Mouse (Mus musculus) cerebellum, adult 11 months (tissue): ENCODE data around the gene Hif3a.

ENCODE experiments used
- DNase-seq: peaks from one replicate; pipeline ENCODE4 v3.0.0; 2022

Hif3a gene

GRCm38 (mm10) chr7:17056081-17056581 lies 6.1 kb downstream of the Hif3a start:
- peak; percentile 92 for DNase-seq

GRCm38 (mm10) chr7:17055287-17055946 lies 6.8 kb downstream of the Hif3a start:
- DNase-seq = no peak

- no peak for DNase-seq
Measured at GRCm38 (mm10) chr7:17054325-17054989, 7.8 kb downstream of the Hif3a start.

- peak; percentile 71 for DNase-seq
Measured at GRCm38 (mm10) chr7:17050933-17051594, 11.2 kb downstream of the Hif3a start.

GRCm38 (mm10) chr7:17050491-17050890 lies 11.7 kb downstream of the Hif3a start:
- DNase-seq = no peak

- DNase-seq = no peak
Measured at GRCm38 (mm10) chr7:17048431-17049190, 13.6 kb downstream of the Hif3a start.

- DNase-seq = no peak
Measured at GRCm38 (mm10) chr7:17047041-17047682, 15.1 kb downstream of the Hif3a start.

GRCm38 (mm10) chr7:17045743-17046142 lies 16.5 kb downstream of the Hif3a start:
- no peak for DNase-seq

GRCm38 (mm10) chr7:17039373-17039772 lies 22.9 kb downstream of the Hif3a start:
- DNase-seq = no peak

- DNase-seq = no peak
Measured at GRCm38 (mm10) chr7:17038018-17038695, 24.1 kb downstream of the Hif3a start.

- DNase-seq = no peak
Measured at GRCm38 (mm10) chr7:17030239-17030638, 32.0 kb downstream of the Hif3a start.

GRCm38 (mm10) chr7:17028923-17029322 lies 33.3 kb downstream of the Hif3a start:
- no peak for DNase-seq

GRCm38 (mm10) chr7:17027588-17028343 lies 34.5 kb downstream of the Hif3a start, which contains the start of gene Ppp5c:
Ppp5c (minus strand) TSS chr7:17027924.
- DNase-seq = peak; percentile 87

GRCm38 (mm10) chr7:17026710-17027587 lies 35.3 kb downstream of the Hif3a start:
- peak; percentile 68 for DNase-seq

GRCm38 (mm10) chr7:17025896-17026622 lies 36.2 kb downstream of the Hif3a start:
- no peak for DNase-seq

GRCm38 (mm10) chr7:17025505-17025894 lies 36.7 kb downstream of the Hif3a start:
- DNase-seq = no peak

- DNase-seq = peak; percentile 45
Measured at GRCm38 (mm10) chr7:17024814-17025504, 37.3 kb downstream of the Hif3a start.

GRCm38 (mm10) chr7:17024141-17024540 lies 38.1 kb downstream of the Hif3a start:
- DNase-seq = peak; percentile 31

- no peak for DNase-seq
Measured at GRCm38 (mm10) chr7:17023701-17024100, 38.5 kb downstream of the Hif3a start.
